Mouse (Mus musculus): Measurements from ENCODE around the gene Pde10a. TPM values are rescaled to one million over a fixed set of nuclear protein-coding genes. Genes with fewer than 3 reads are reported as not detected.
A peak's percentile ranks its signal among the peaks of the same experiment; 100 is the strongest.

Pde10a gene
- polyA plus RNA-seq, 1 experiment from 2014 or later: 0.88 TPM

GRCm38 (mm10) chr17:8641491-8641890 is 116.3 kb downstream of the Pde10a start:
- no peak overlapping the region for H3K9ac ChIP-seq (ENCODE audit: low read length)
- no peaks in the 10 kb centered on the region for H3K27me3 ChIP-seq (ENCODE audit: control insufficient read depth, insufficient read depth, low read depth, low read length)
- no peak overlapping the region for H3K4me2 ChIP-seq (ENCODE audit: low read depth, low read length)
- H3K27ac ChIP-seq (ENCODE audit: low read length): no peak overlapping the region
- no peak for ATAC-seq (ENCODE audit: low read depth)
- no peak overlapping the region for H3K4me3 ChIP-seq (ENCODE audit: low read length)
- H3K4me1 ChIP-seq (replicated peaks; ENCODE audit: control insufficient read depth, insufficient read depth, low read length): no peaks in the 10 kb centered on the region
- H3K9me3 ChIP-seq (ENCODE audit: control insufficient read depth, low read length): no peaks in the 10 kb centered on the region
- 47% methylated on average over 3 of the region's 3 CpGs for whole genome bisulfite sequencing
- no peaks in the 10 kb centered on the region for H3K36me3 ChIP-seq (ENCODE audit: control insufficient read depth, insufficient read depth, low read length)

GRCm38 (mm10) chr17:8642356-8642755 is 117.2 kb downstream of the Pde10a start:
- Histone ChIP-seq H3K4me1 (replicated peaks; ENCODE audit: control insufficient read depth, insufficient read depth, low read length) (no peaks in the 10 kb centered on the region), H3K4me2 (ENCODE audit: low read depth, low read length) (no peak overlapping the region), H3K4me3 (ENCODE audit: low read length) (no peak overlapping the region), H3K36me3 (ENCODE audit: control insufficient read depth, insufficient read depth, low read length) (no peaks in the 10 kb centered on the region), H3K27me3 (ENCODE audit: control insufficient read depth, insufficient read depth, low read depth, low read length) (no peaks in the 10 kb centered on the region), H3K27ac (ENCODE audit: low read length) (no peak overlapping the region), H3K9ac (ENCODE audit: low read length) (no peak overlapping the region), H3K9me3 (ENCODE audit: control insufficient read depth, low read length) (no peaks in the 10 kb centered on the region)
- WGBS: 62% methylated on average over 3 of the region's 3 CpGs
- ATAC-seq (ENCODE audit: low read depth): no peak

GRCm38 (mm10) chr17:8647372-8647871 is 122.2 kb downstream of the Pde10a start:
- Histone ChIP-seq H3K9ac (ENCODE audit: low read length) (no peak overlapping the region), H3K4me1 (replicated peaks; ENCODE audit: control insufficient read depth, insufficient read depth, low read length) (no peaks in the 10 kb centered on the region)
- 48% methylated on average over 8 of the region's 8 CpGs for WGBS

GRCm38 (mm10) chr17:8648310-8648709 is 123.1 kb downstream of the Pde10a start:
- H3K4me3 ChIP-seq (ENCODE audit: low read length): no peak overlapping the region
- H3K36me3 ChIP-seq (ENCODE audit: control insufficient read depth, insufficient read depth, low read length): no peaks in the 10 kb centered on the region
- no peak for ATAC-seq (ENCODE audit: low read depth)
- no peaks in the 10 kb centered on the region for H3K9me3 ChIP-seq (ENCODE audit: control insufficient read depth, low read length)
- H3K4me2 ChIP-seq (ENCODE audit: low read depth, low read length): no peak overlapping the region
- H3K4me1 ChIP-seq (replicated peaks; ENCODE audit: control insufficient read depth, insufficient read depth, low read length): peaks cover 8% of the 10 kb centered on the region; the same call in 1 of the 2 replicates
- no peaks in the 10 kb centered on the region for H3K27me3 ChIP-seq (ENCODE audit: control insufficient read depth, insufficient read depth, low read depth, low read length)
- 45% methylated on average over 3 of the region's 3 CpGs for WGBS
- H3K27ac ChIP-seq (ENCODE audit: low read length): no peak overlapping the region
- no peak overlapping the region for H3K9ac ChIP-seq (ENCODE audit: low read length)

More at GRCm38 (mm10) chr17:8647372-8647871, 122.2 kb downstream of the Pde10a start:
- ATAC-seq (ENCODE audit: low read depth): no peak
- no peak overlapping the region for H3K4me2 ChIP-seq (ENCODE audit: low read depth, low read length)
- no peak overlapping the region for H3K4me3 ChIP-seq (ENCODE audit: low read length)
- H3K27me3 ChIP-seq (ENCODE audit: control insufficient read depth, insufficient read depth, low read depth, low read length): no peaks in the 10 kb centered on the region
- no peaks in the 10 kb centered on the region for H3K36me3 ChIP-seq (ENCODE audit: control insufficient read depth, insufficient read depth, low read length)
- no peaks in the 10 kb centered on the region for H3K9me3 ChIP-seq (ENCODE audit: control insufficient read depth, low read length)
- no peak overlapping the region for H3K27ac ChIP-seq (ENCODE audit: low read length)

GRCm38 (mm10) chr17:8652681-8653262 is 127.6 kb downstream of the Pde10a start:
- no peak overlapping the region for H3K4me2 ChIP-seq (ENCODE audit: low read depth, low read length)
- WGBS: 70% methylated on average over 3 of the region's 3 CpGs
- H3K36me3 ChIP-seq (ENCODE audit: control insufficient read depth, insufficient read depth, low read length): no peaks in the 10 kb centered on the region
- H3K27ac ChIP-seq (ENCODE audit: low read length): peak overlapping the region; percentile 52
- ATAC-seq (ENCODE audit: low read depth): peak; percentile 84
- H3K27me3 ChIP-seq (ENCODE audit: control insufficient read depth, insufficient read depth, low read depth, low read length): no peaks in the 10 kb centered on the region
- H3K9me3 ChIP-seq (ENCODE audit: control insufficient read depth, low read length): no peaks in the 10 kb centered on the region
- H3K9ac ChIP-seq (ENCODE audit: low read length): no peak overlapping the region
- no peak overlapping the region for H3K4me3 ChIP-seq (ENCODE audit: low read length)
- H3K4me1 ChIP-seq (replicated peaks; ENCODE audit: control insufficient read depth, insufficient read depth, low read length): peaks cover 8% of the 10 kb centered on the region; the same call in 1 of the 2 replicates

GRCm38 (mm10) chr17:8657661-8658060 is 132.5 kb downstream of the Pde10a start:
- 67% methylated on average over 9 of the region's 9 CpGs for WGBS
- Histone ChIP-seq H3K27ac (ENCODE audit: low read length) (no peak overlapping the region), H3K36me3 (ENCODE audit: control insufficient read depth, insufficient read depth, low read length) (no peaks in the 10 kb centered on the region), H3K27me3 (ENCODE audit: control insufficient read depth, insufficient read depth, low read depth, low read length) (no peaks in the 10 kb centered on the region; the same call in 1 of the 2 replicates), H3K4me3 (ENCODE audit: low read length) (no peak overlapping the region), H3K9ac (ENCODE audit: low read length) (no peak overlapping the region), H3K4me2 (ENCODE audit: low read depth, low read length) (no peak overlapping the region), H3K4me1 (replicated peaks; ENCODE audit: control insufficient read depth, insufficient read depth, low read length) (peaks cover 6% of the 10 kb centered on the region; the same call in 1 of the 2 replicates), H3K9me3 (ENCODE audit: control insufficient read depth, low read length) (no peaks in the 10 kb centered on the region)
- no peak for ATAC-seq (ENCODE audit: low read depth)

- H3K27ac ChIP-seq (ENCODE audit: low read length): no peak overlapping the region
- no peaks in the 10 kb centered on the region for H3K9me3 ChIP-seq (ENCODE audit: control insufficient read depth, low read length)
- WGBS: 50% methylated on average over 16 of the region's 16 CpGs
- no peak overlapping the region for H3K4me2 ChIP-seq (ENCODE audit: low read depth, low read length)
- H3K36me3 ChIP-seq (ENCODE audit: control insufficient read depth, insufficient read depth, low read length): no peaks in the 10 kb centered on the region
- no peaks in the 10 kb centered on the region for H3K4me1 ChIP-seq (replicated peaks; ENCODE audit: control insufficient read depth, insufficient read depth, low read length)
- H3K27me3 ChIP-seq (ENCODE audit: control insufficient read depth, insufficient read depth, low read depth, low read length): no peaks in the 10 kb centered on the region; the same call in 1 of the 2 replicates
- no peak for ATAC-seq (ENCODE audit: low read depth)
- no peak overlapping the region for H3K9ac ChIP-seq (ENCODE audit: low read length)
- no peak overlapping the region for H3K4me3 ChIP-seq (ENCODE audit: low read length)
Observed at GRCm38 (mm10) chr17:8658751-8659454, 133.7 kb downstream of the Pde10a start.

- Histone ChIP-seq H3K27ac (ENCODE audit: low read length) (no peak overlapping the region), H3K9ac (ENCODE audit: low read length) (no peak overlapping the region)
Observed at GRCm38 (mm10) chr17:8666912-8667311, 141.7 kb downstream of the Pde10a start.

GRCm38 (mm10) chr17:8674651-8675050 is 149.5 kb downstream of the Pde10a start:
- Histone ChIP-seq H3K27ac (ENCODE audit: low read length) (no peak overlapping the region), H3K4me2 (ENCODE audit: low read depth, low read length) (no peak overlapping the region), H3K27me3 (ENCODE audit: control insufficient read depth, insufficient read depth, low read depth, low read length) (no peaks in the 10 kb centered on the region), H3K4me3 (ENCODE audit: low read length) (no peak overlapping the region), H3K9ac (ENCODE audit: low read length) (no peak overlapping the region), H3K9me3 (ENCODE audit: control insufficient read depth, low read length) (no peaks in the 10 kb centered on the region), H3K4me1 (replicated peaks; ENCODE audit: control insufficient read depth, insufficient read depth, low read length) (no peaks in the 10 kb centered on the region), H3K36me3 (ENCODE audit: control insufficient read depth, insufficient read depth, low read length) (no peaks in the 10 kb centered on the region)
- ATAC-seq (ENCODE audit: low read depth): no peak
- WGBS: 62% methylated on average over 2 of the region's 2 CpGs

More at GRCm38 (mm10) chr17:8666912-8667311, 141.7 kb downstream of the Pde10a start:
- Histone ChIP-seq H3K4me1 (replicated peaks; ENCODE audit: control insufficient read depth, insufficient read depth, low read length) (no peaks in the 10 kb centered on the region), H3K27me3 (ENCODE audit: control insufficient read depth, insufficient read depth, low read depth, low read length) (no peaks in the 10 kb centered on the region), H3K36me3 (ENCODE audit: control insufficient read depth, insufficient read depth, low read length) (no peaks in the 10 kb centered on the region), H3K9me3 (ENCODE audit: control insufficient read depth, low read length) (no peaks in the 10 kb centered on the region), H3K4me2 (ENCODE audit: low read depth, low read length) (no peak overlapping the region), H3K4me3 (ENCODE audit: low read length) (no peak overlapping the region)
- WGBS: 64% methylated on average over 5 of the region's 5 CpGs
- no peak for ATAC-seq (ENCODE audit: low read depth)

Measured in lung, embryonic 16.5 days (tissue).